Mouse (Mus musculus) heart, embryonic 15.5 days (tissue): Measurements from ENCODE around the gene Gars. TPM values are rescaled to one million over a fixed set of nuclear protein-coding genes. Genes with fewer than 3 reads are reported as not detected.

Experiments
- ATAC-seq: fragments of 200-750 bp; cut with Nextera tagmentation; replicated peaks from 2 replicates; pipeline ENCODE4 v1.8.0; 2017; ENCODE audit warnings: low read depth, moderate TSS enrichment; ENCODE audit not compliant: insufficient number of reproducible peaks, insufficient read depth, low FRiP score
- H3K27ac ChIP-seq: fragments of 300-500 bp; sonication (generic); 2 replicates; pipeline ENCODE4 v1.5.1; 2015; ENCODE audit warnings: mild to moderate bottlenecking, inconsistent platforms
- H3K27me3 ChIP-seq: fragments of 300-500 bp; sonication (generic); 2 replicates; pipeline ENCODE4 v1.6.1; 2015; ENCODE audit warnings: inconsistent platforms
- H3K36me3 ChIP-seq: fragments of 300-500 bp; sonication (generic); 2 replicates; pipeline ENCODE4 v1.6.1; 2015; ENCODE audit warnings: mild to moderate bottlenecking, inconsistent platforms
- H3K4me1 ChIP-seq: fragments of 300-500 bp; sonication (generic); replicated peaks from 2 replicates; pipeline ENCODE4 v1.6.1; 2015; ENCODE audit warnings: inconsistent platforms
- H3K4me2 ChIP-seq: fragments of 300-500 bp; sonication (generic); 2 replicates; pipeline ENCODE4 v1.6.1; 2015; ENCODE audit warnings: inconsistent platforms, mild to moderate bottlenecking, moderate library complexity
- H3K4me3 ChIP-seq: fragments of 300-500 bp; sonication (generic); 2 replicates; pipeline ENCODE4 v1.5.1; 2015; ENCODE audit warnings: mild to moderate bottlenecking, inconsistent platforms
- H3K9ac ChIP-seq: fragments of 300-500 bp; sonication (generic); 2 replicates; pipeline ENCODE4 v1.6.1; 2015; ENCODE audit warnings: mild to moderate bottlenecking, inconsistent platforms
- H3K9me3 ChIP-seq: fragments of 300-500 bp; sonication (generic); replicated peaks from 2 replicates; pipeline ENCODE4 v1.6.1; 2016; ENCODE audit warnings: inconsistent platforms
- WGBS: fragments of 180-500 bp; shearing (Covaris S2); methylation state at CpG from one replicate; pipeline ENCODE4 v1.1.7; 2015; ENCODE audit warnings: mixed read lengths; 5-methylcytosine and 5-hydroxymethylcytosine counted together
- polyA plus RNA-seq: library from polyadenylated mRNA; unstranded; fragments of >200 nt; fragmentation: Nextera tagmentation; extraction: Ambion mirVana; gene quantifications from 2 replicates; pipeline ENCODE4 v1.2.1, GENCODE M21; 2015

The Gars gene
- polyA plus RNA-seq, 1 experiment from 2014 or later, result 138 TPM

DNA sequence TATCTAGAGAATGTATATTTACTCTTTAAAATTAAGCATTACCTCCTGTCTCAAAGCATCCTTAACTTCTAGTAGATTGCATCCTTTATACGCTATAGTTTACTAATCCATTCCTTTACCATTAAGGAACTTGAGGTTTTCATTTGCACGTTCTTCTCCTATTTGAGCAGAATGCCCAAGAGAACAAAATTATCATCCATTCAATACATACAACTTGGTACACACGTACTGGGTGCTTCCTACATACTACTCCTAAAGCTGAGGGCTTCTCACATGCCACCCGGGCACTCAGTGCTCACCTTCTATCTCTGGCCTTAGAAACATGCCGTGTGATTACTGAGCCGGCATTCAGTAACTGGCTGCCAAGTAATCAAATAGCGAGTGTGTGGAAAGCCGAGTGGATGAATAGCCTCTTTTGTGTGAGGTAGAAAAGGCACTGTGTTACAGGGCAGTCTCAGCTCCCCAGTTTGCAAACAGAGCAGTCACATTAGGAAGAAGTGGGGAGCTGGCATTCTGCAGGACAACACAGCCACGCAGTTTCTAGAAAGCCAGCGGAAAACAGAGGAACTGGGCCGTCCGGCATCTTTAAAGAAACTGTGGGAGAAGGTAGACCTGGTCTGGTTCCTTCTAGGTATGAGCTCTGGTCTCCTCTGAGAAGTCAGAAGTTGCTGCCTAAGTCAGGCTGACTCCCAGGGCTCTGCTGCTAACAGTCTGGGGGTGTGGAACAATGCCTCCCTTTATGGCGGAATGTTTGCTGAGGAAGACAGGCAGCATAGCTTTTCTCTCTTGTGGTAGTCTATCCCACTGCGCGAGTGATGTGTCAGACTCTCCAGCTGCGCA lies 28.2 kb upstream of the Gars start:
- Histone ChIP-seq H3K9ac (no peak overlapping the region), H3K36me3 (no peaks in the 10 kb centered on the region), H3K4me1 (no peaks in the 10 kb centered on the region), H3K4me3 (0 out of 2 replicates have a peak overlapping the region, but pooled peaks have one; percentile 2), H3K4me2 (peak overlapping the region; percentile 39), H3K27ac (no peak overlapping the region), H3K9me3 (no peaks in the 10 kb centered on the region), H3K27me3 (no peaks in the 10 kb centered on the region)
- no peak for ATAC-seq
- 31% methylated on average over 16 of the region's 16 CpGs for WGBS

- H3K4me3 ChIP-seq, result no peak overlapping the region
- no peak overlapping the region for H3K9ac ChIP-seq
- no peaks in the 10 kb centered on the region for H3K9me3 ChIP-seq
- no peaks in the 10 kb centered on the region for H3K36me3 ChIP-seq
- no peaks in the 10 kb centered on the region for H3K27me3 ChIP-seq
- H3K4me1 ChIP-seq, result no peaks in the 10 kb centered on the region
- 65% methylated on average over 4 of the region's 4 CpGs for WGBS
- ATAC-seq, result no peak
- no peak overlapping the region for H3K4me2 ChIP-seq
- no peak overlapping the region for H3K27ac ChIP-seq
Observed at GRCm38 (mm10) chr6:55010330-55011091, 27.3 kb upstream of the Gars start.

DNA sequence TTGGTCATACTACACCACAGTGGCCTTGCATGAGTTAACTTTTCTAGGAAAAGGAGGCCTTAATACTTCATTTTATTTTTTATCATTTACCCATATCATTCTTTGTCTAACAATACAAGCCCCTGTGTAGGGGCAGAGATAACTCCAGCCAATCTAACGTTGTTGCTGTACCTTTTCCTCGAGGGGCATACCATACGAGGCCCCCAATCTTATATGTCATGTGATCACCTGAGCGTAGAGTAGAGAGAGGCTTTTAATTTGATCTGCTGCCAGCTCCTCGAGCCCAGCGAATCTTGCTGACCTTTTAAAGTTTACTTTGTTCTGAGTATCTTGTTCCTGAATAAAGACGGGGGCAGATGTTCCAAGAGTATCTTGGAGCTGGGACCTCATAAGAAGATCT lies 25.3 kb upstream of the Gars start:
- ATAC-seq, result no peak
- Histone ChIP-seq H3K36me3 (no peaks in the 10 kb centered on the region), H3K9ac (no peak overlapping the region), H3K4me1 (peaks cover 7% of the 10 kb centered on the region; the same call in 1 of the 2 replicates), H3K27me3 (no peaks in the 10 kb centered on the region), H3K27ac (no peak overlapping the region), H3K4me2 (no peak overlapping the region), H3K4me3 (no peak overlapping the region), H3K9me3 (no peaks in the 10 kb centered on the region)
- WGBS, result 61% methylated on average over 7 of the region's 7 CpGs

DNA sequence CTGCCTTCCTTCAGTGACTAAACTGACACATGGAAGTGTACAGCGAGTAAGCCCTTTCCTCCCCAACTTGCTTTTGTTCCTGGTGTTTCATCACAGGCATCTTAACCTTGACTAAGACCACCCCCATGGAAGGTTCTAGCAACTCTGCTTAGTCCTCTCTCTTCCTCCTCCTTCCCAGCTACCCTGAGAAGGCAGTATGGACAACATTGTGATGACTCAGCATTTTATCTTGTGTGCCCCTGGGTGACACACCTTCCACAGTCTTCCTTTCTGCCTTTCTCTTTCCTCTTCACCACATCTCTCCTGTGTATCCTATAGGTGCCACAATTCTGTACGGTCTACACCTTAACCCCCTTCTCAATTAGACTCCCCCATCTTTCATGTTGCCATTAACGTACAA lies 23.6 kb upstream of the Gars start:
- Histone ChIP-seq H3K4me3 (no peak overlapping the region), H3K27me3 (no peaks in the 10 kb centered on the region), H3K4me2 (no peak overlapping the region), H3K27ac (no peak overlapping the region), H3K4me1 (peaks cover 7% of the 10 kb centered on the region; the same call in 1 of the 2 replicates), H3K36me3 (no peaks in the 10 kb centered on the region), H3K9me3 (no peaks in the 10 kb centered on the region), H3K9ac (no peak overlapping the region)
- 86% methylated on average over 3 of the region's 3 CpGs for WGBS
- no peak for ATAC-seq

- Histone ChIP-seq H3K27me3 (no peaks in the 10 kb centered on the region), H3K4me1 (peaks cover 7% of the 10 kb centered on the region; the same call in 1 of the 2 replicates), H3K27ac (no peak overlapping the region), H3K9ac (no peak overlapping the region), H3K9me3 (no peaks in the 10 kb centered on the region), H3K36me3 (no peaks in the 10 kb centered on the region), H3K4me2 (peak overlapping the region; percentile 43; the same call in 1 of the 2 replicates), H3K4me3 (no peak overlapping the region)
- ATAC-seq, result 0 out of 2 replicates have a peak, but pooled peaks have one; percentile 35
- 12% methylated on average over 5 of the region's 5 CpGs for WGBS
Observed at GRCm38 (mm10) chr6:55016236-55016635, 21.6 kb upstream of the Gars start.

- ATAC-seq, result 0 out of 2 replicates have a peak, but pooled peaks have one; percentile 29
- peak overlapping the region; percentile 15; the same call in 1 of the 2 replicates for H3K4me3 ChIP-seq
- H3K9ac ChIP-seq, result no peak overlapping the region
Observed at GRCm38 (mm10) chr6:55016710-55017583, 20.9 kb upstream of the Gars start.

DNA sequence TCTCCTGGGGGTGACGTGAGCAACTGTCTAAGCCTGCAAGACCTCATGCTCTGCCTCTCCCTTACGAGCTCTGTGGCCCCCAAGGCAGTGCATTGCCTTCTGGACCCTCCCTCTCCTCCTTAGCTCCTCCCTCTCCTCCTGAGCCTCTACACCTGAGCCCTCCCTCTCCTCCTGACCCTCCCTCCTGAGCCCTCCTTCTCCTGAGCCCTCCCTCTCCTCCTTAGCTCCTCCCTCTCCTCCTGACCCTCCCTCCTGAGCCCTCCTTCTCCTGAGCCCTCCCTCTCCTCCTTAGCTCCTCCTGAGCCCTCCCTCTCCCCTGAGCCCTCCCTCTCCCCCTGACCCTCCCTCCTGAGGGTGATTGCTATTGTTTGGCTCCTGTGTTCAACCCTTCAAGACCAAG lies 19.4 kb upstream of the Gars start:
- peaks cover 7% of the 10 kb centered on the region; the same call in 1 of the 2 replicates for H3K4me1 ChIP-seq
- no peak overlapping the region for H3K9ac ChIP-seq
- H3K36me3 ChIP-seq, result no peaks in the 10 kb centered on the region
- WGBS, result 78% methylated on average over 2 of the region's 2 CpGs
- no peak overlapping the region for H3K27ac ChIP-seq
- no peaks in the 10 kb centered on the region for H3K27me3 ChIP-seq
- 0 out of 2 replicates have a peak, but pooled peaks have one; percentile 44 for ATAC-seq
- no peaks in the 10 kb centered on the region for H3K9me3 ChIP-seq
- no peak overlapping the region for H3K4me3 ChIP-seq
- H3K4me2 ChIP-seq, result no peak overlapping the region

More at GRCm38 (mm10) chr6:55016710-55017583, 20.9 kb upstream of the Gars start:
- Histone ChIP-seq H3K4me1 (peaks cover 7% of the 10 kb centered on the region; the same call in 1 of the 2 replicates), H3K27me3 (no peaks in the 10 kb centered on the region), H3K36me3 (no peaks in the 10 kb centered on the region), H3K4me2 (peak overlapping the region; percentile 43; the same call in 1 of the 2 replicates), H3K9me3 (no peaks in the 10 kb centered on the region), H3K27ac (no peak overlapping the region)
- WGBS, result 25% methylated on average over 15 of the region's 15 CpGs

DNA sequence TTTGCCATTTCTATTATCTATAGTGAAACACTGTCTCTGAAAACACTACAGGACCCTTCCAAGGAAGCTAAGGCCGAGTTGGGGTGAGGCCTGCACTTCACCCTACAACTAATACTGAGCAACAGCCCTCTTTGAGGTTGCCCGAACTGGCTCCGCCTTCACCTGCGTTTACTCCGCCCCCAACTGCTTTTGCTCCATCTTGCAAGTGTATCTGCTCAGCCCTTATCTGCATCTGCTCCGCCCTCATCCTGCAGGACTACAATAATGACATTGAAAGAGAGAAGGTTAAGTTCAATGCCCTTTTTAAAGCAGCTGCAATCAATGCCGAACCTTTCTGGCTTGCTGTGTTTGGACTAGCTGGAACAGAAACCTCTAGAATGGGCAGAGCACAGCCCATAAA lies 16.0 kb upstream of the Gars start:
- no peaks in the 10 kb centered on the region for H3K36me3 ChIP-seq
- no peaks in the 10 kb centered on the region for H3K27me3 ChIP-seq
- peaks cover under 1% of the 10 kb centered on the region; the same call in 1 of the 2 replicates for H3K4me1 ChIP-seq
- no peak overlapping the region for H3K4me3 ChIP-seq
- H3K9me3 ChIP-seq, result no peaks in the 10 kb centered on the region
- no peak overlapping the region for H3K4me2 ChIP-seq
- 83% methylated on average over 7 of the region's 7 CpGs for WGBS
- H3K27ac ChIP-seq, result no peak overlapping the region
- no peak for ATAC-seq
- no peak overlapping the region for H3K9ac ChIP-seq

- no peaks in the 10 kb centered on the region for H3K27me3 ChIP-seq
- no peak for ATAC-seq
- no peak overlapping the region for H3K27ac ChIP-seq
- H3K9ac ChIP-seq, result no peak overlapping the region
- no peaks in the 10 kb centered on the region for H3K36me3 ChIP-seq
- WGBS, result 70% methylated on average over 2 of the region's 2 CpGs
- no peaks in the 10 kb centered on the region for H3K4me1 ChIP-seq
- no peak overlapping the region for H3K4me3 ChIP-seq
- H3K4me2 ChIP-seq, result no peak overlapping the region
- no peaks in the 10 kb centered on the region for H3K9me3 ChIP-seq
Observed at GRCm38 (mm10) chr6:55027642-55028041, 10.2 kb upstream of the Gars start.

DNA sequence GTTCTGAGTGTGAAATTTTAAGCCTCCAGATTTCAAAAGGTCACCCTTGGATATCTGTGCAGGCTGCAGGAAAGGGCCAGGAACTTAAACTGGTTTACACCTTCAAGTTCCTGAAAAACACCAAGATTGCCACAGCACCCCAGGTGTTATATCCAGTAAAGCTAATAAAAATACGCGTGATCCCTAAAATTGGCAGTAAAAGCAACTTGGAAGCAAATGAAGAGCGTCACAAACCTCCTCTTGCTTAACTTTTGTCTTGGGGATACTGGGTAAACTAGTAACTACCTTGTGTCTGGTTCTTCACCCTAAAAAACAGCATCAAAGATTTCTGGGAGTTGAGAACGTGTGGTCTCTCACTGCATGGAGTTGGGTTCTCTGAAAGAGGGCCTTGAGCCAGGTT lies 1.1 kb upstream of the Gars start:
- ATAC-seq, result no peak
- Histone ChIP-seq H3K9me3 (no peaks in the 10 kb centered on the region), H3K9ac (no peak overlapping the region), H3K27ac (no peak overlapping the region), H3K4me1 (peaks cover 11% of the 10 kb centered on the region), H3K36me3 (no peaks in the 10 kb centered on the region), H3K4me3 (no peak overlapping the region), H3K4me2 (no peak overlapping the region), H3K27me3 (no peaks in the 10 kb centered on the region)
- 89% methylated on average over 4 of the region's 4 CpGs for WGBS
